In genomic region chr10:86684797-86685178, GRCm38 (mm10) we compare ENCODE assay signal across 8 mouse cellular contexts. TPM values are rescaled to one million over a fixed set of nuclear protein-coding genes. Genes with fewer than 3 reads are reported as not detected.
DNase-seq lines count a peak whose midpoint lies in the region; ATAC-seq and TF ChIP-seq lines count a peak whose summit lies in the region.
"Not testable (repeated sequence)": the region's sequence is repeated elsewhere in the genome, so short reads cannot be mapped to it uniquely, and the experiment has no call there.

No protein-coding gene starts in this region.

- not testable (repeated sequence) for TF ChIP-seq RAD21 in CH12.LX (IDR thresholded peaks at IDR 0.05; ENCODE audit: low read depth, low read length)

- H3K4me2 ChIP-seq in CH12.LX (ENCODE audit: insufficient read depth, low read depth, poor library complexity, severe bottlenecking) = peak overlapping the region; percentile 14; the same call in 1 of the 2 replicates
- H3K4me2 ChIP-seq in forebrain, embryonic 16.5 days (ENCODE audit: low read length) = peak overlapping the region; percentile 60
- H3K4me2 ChIP-seq in hindbrain, embryonic 11.5 days (replicated peaks; ENCODE audit: low read depth, low read length) = peak overlapping the region; percentile 23; the same call in 1 of the 2 replicates
- peak overlapping the region; percentile 82 for H3K4me2 ChIP-seq in kidney, embryonic 15.5 days
- H3K4me2 ChIP-seq in liver, embryonic 13.5 days = peak overlapping the region; percentile 84
- peak overlapping the region; percentile 74 for H3K4me2 ChIP-seq in midbrain, embryonic 12.5 days (replicated peaks)

- not testable (repeated sequence) for H3K27ac ChIP-seq in CH12.LX (ENCODE audit: insufficient read depth, low read depth); forebrain, embryonic 16.5 days (ENCODE audit: low read length); hindbrain, embryonic 11.5 days (ENCODE audit: low read depth, low read length); liver, embryonic 13.5 days; small intestine, adult 2 months (ENCODE audit: insufficient read depth, low read depth, low read length)
- peak overlapping the region; percentile 84 for H3K27ac ChIP-seq in kidney, embryonic 15.5 days
- H3K27ac ChIP-seq in midbrain, embryonic 12.5 days (replicated peaks) = 0 out of 2 replicates have a peak overlapping the region, but pooled peaks have one; percentile 71

- TF ChIP-seq POLR2A in CH12.LX (IDR thresholded peaks at IDR 0.05; ENCODE audit: low read depth, low read length); small intestine, adult 2 months (IDR thresholded peaks at IDR 0.05; ENCODE audit: low read depth, low read length): not testable (repeated sequence)

- dilution Hi-C loops in CH12.LX (cut with MboI; ENCODE audit: extremely low pct_ligation_motif_present, extremely low pct_unique_long_range_greater_than_20kb, low sequenced_read_pairs) = not testable (repeated sequence)

- not testable (repeated sequence) for H3K4me3 ChIP-seq in CH12.LX (replicated peaks in 1 of 3; ENCODE audit: low read depth in 2 of 3, low read length in 2 of 3, poor library complexity in 1 of 3)
- H3K4me3 ChIP-seq in forebrain, embryonic 16.5 days (replicated peaks; ENCODE audit: low read length) = peak overlapping the region; percentile 72
- peak overlapping the region; percentile 49 for H3K4me3 ChIP-seq in hindbrain, embryonic 11.5 days (ENCODE audit: low read depth, low read length)
- H3K4me3 ChIP-seq in kidney, embryonic 15.5 days (replicated peaks) = peak overlapping the region; percentile 72
- H3K4me3 ChIP-seq in liver, embryonic 13.5 days (replicated peaks) = peak overlapping the region; percentile 77
- H3K4me3 ChIP-seq in midbrain, embryonic 12.5 days = peak overlapping the region; percentile 71
- H3K4me3 ChIP-seq in small intestine, adult 2 months (ENCODE audit: low read depth, low read length) = peak overlapping the region; percentile 98

- 25% methylated on average over 2 of the region's 2 CpGs for WGBS in forebrain, embryonic 16.5 days
- WGBS in hindbrain, embryonic 11.5 days = 31% methylated on average over 2 of the region's 2 CpGs
- 31% methylated on average over 2 of the region's 2 CpGs for WGBS in kidney, embryonic 15.5 days
- 25% methylated on average over 2 of the region's 2 CpGs for whole genome bisulfite sequencing in liver, embryonic 13.5 days (ENCODE audit: insufficient replicate concordance)
- WGBS in midbrain, embryonic 12.5 days = 36% methylated on average over 2 of the region's 2 CpGs
- WGBS in small intestine, adult 2 months = 24% methylated on average over 2 of the region's 2 CpGs

- not testable (repeated sequence) for H3K27me3 ChIP-seq in CH12.LX (replicated peaks); forebrain, embryonic 16.5 days (replicated peaks; ENCODE audit: control insufficient read depth, insufficient read depth, low read length); hindbrain, embryonic 11.5 days (ENCODE audit: control insufficient read depth, insufficient read depth, low read length); kidney, embryonic 15.5 days; liver, embryonic 13.5 days; midbrain, embryonic 12.5 days; small intestine, adult 2 months (ENCODE audit: control insufficient read depth, insufficient read depth, low read length)

- DNase-seq in CH12.LX (ENCODE audit: extremely low read depth); hindbrain, embryonic 11.5 days (ENCODE audit: low spot score); liver, embryonic 13.5 days: not testable (repeated sequence)
- DNase-seq in embryo, embryonic 9.5 days (ENCODE audit: extremely low spot score) = peak; percentile 22

- peaks cover 0 to 11% of the 10 kb centered on the region in 2 experiments; a peak in 1 of 4 replicates for H3K4me1 ChIP-seq in CH12.LX (ENCODE audit: control insufficient read depth in 1 of 2, insufficient read depth in 2 of 2)
- not testable (repeated sequence) for H3K4me1 ChIP-seq in forebrain, embryonic 16.5 days (replicated peaks; ENCODE audit: control insufficient read depth, insufficient read depth, low read length); hindbrain, embryonic 11.5 days (replicated peaks; ENCODE audit: control insufficient read depth, insufficient read depth, low read length); kidney, embryonic 15.5 days; liver, embryonic 13.5 days (replicated peaks); midbrain, embryonic 12.5 days; small intestine, adult 2 months (ENCODE audit: control insufficient read depth, insufficient read depth, insufficient read length, low read length)

- not testable (repeated sequence) for H3K9me3 ChIP-seq in CH12.LX (replicated peaks; ENCODE audit: low read length); forebrain, embryonic 16.5 days (ENCODE audit: control insufficient read depth, low read length); hindbrain, embryonic 11.5 days (ENCODE audit: control insufficient read depth, low read length); kidney, embryonic 15.5 days (replicated peaks); liver, embryonic 13.5 days (replicated peaks); midbrain, embryonic 12.5 days

- peak; percentile 49 for ATAC-seq in forebrain, embryonic 16.5 days
- peak; percentile 55 for ATAC-seq in hindbrain, embryonic 11.5 days (ENCODE audit: low FRiP score)
- peak; percentile 43; the same call in 1 of the 2 replicates for ATAC-seq in kidney, embryonic 15.5 days (replicated peaks; ENCODE audit: low FRiP score)
- peak; percentile 3; the same call in 1 of the 2 replicates for ATAC-seq in liver, embryonic 13.5 days (ENCODE audit: low read depth)
- peak; percentile 60 for ATAC-seq in midbrain, embryonic 12.5 days (ENCODE audit: low FRiP score, low read depth)

- not testable (repeated sequence) for TF ChIP-seq EP300 in CH12.LX (IDR thresholded peaks at IDR 0.05; ENCODE audit: low read length)

- not testable (repeated sequence) for TF ChIP-seq CTCF in CH12.LX (conservative IDR thresholded peaks at IDR 0.05 in 1 of 2, IDR thresholded peaks at IDR 0.05 in 1 of 2; ENCODE audit: low read depth in 2 of 2, low read length in 2 of 2); small intestine, adult 2 months (IDR thresholded peaks at IDR 0.05; ENCODE audit: extremely low read depth, insufficient read length, insufficient replicate concordance, low read depth, low read length)

- not testable (repeated sequence) for H3K79me2 ChIP-seq in CH12.LX (replicated peaks; ENCODE audit: control insufficient read depth, extremely low read depth, insufficient read depth, poor library complexity, severe bottlenecking)

- not testable (repeated sequence) for H3K9ac ChIP-seq in CH12.LX (ENCODE audit: insufficient read depth, low read depth); forebrain, embryonic 16.5 days (replicated peaks; ENCODE audit: low read depth, low read length); kidney, embryonic 15.5 days; liver, embryonic 13.5 days; midbrain, embryonic 12.5 days (replicated peaks)
- peak overlapping the region; percentile 86; the same call in 1 of the 2 replicates for H3K9ac ChIP-seq in hindbrain, embryonic 11.5 days (ENCODE audit: low read depth, low read length)

- in situ Hi-C loops in CH12.LX (cut with MboI; ENCODE audit: low pct_ligation_motif_present, low pct_unique_long_range_greater_than_20kb, low sequenced_read_pairs) = not testable (repeated sequence)

- not testable (repeated sequence) for H3K36me3 ChIP-seq in CH12.LX (replicated peaks in 1 of 2; ENCODE audit: control insufficient read depth in 1 of 2, insufficient read depth in 1 of 2, low read length in 1 of 2); forebrain, embryonic 16.5 days (ENCODE audit: control insufficient read depth, insufficient read depth); hindbrain, embryonic 11.5 days (ENCODE audit: control insufficient read depth, insufficient read depth, low read length); kidney, embryonic 15.5 days; liver, embryonic 13.5 days; midbrain, embryonic 12.5 days; small intestine, adult 2 months (ENCODE audit: control insufficient read depth, insufficient read depth, low read length)

RNA-seq across cellular contexts. Expression of gene Hsp90b1, which starts 20.5 kb away (rescaled TPM):
- total RNA-seq in CH12.LX (2012; rRNA removed) (635 and 991 TPM in 2 replicates), CH12.LX (2014; rRNA removed) (799 and 863 TPM in 2 replicates)
- polyA plus RNA-seq in CH12.LX (2012; ENCODE audit: insufficient read length, low read depth) = 1,137 and 1,160 TPM in 2 replicates
- polyA plus RNA-seq in forebrain, embryonic 16.5 days (2015; fragmentation: Nextera tagmentation; extraction: Ambion mirVana) = 279 and 302 TPM in 2 replicates
- polyA plus RNA-seq in hindbrain, embryonic 11.5 days (2014; fragmentation: Nextera tagmentation; extraction: Ambion mirVana) = 522 and 547 TPM in 2 replicates
- polyA plus RNA-seq in kidney, embryonic 15.5 days (2015; fragmentation: Nextera tagmentation; extraction: Ambion mirVana) = 733 and 775 TPM in 2 replicates
- polyA plus RNA-seq in liver, embryonic 13.5 days (2015; fragmentation: Nextera tagmentation; extraction: Ambion mirVana) = 327 and 424 TPM in 2 replicates
- 452 and 458 TPM in 2 replicates for polyA plus RNA-seq in midbrain, embryonic 12.5 days (2016; fragmentation: Nextera tagmentation; extraction: Ambion mirVana)
- 9.1 and 15.1 TPM in 2 replicates for polyA plus RNA-seq in small intestine, adult 2 months (2012; rRNA removed)

RNA-seq across cellular contexts. Expression of gene Ttc41, which starts 20.8 kb away (rescaled TPM):
- 4.0 and 4.4 TPM in 2 replicates for total RNA-seq in CH12.LX (2012; rRNA removed)
- total RNA-seq in CH12.LX (2014; rRNA removed) = 3.6 and 4.2 TPM in 2 replicates
- 3.3 and 3.6 TPM in 2 replicates for polyA plus RNA-seq in CH12.LX (2012; ENCODE audit: insufficient read length, low read depth)
- 1.1 and 1.6 TPM in 2 replicates for polyA plus RNA-seq in forebrain, embryonic 16.5 days (2015; fragmentation: Nextera tagmentation; extraction: Ambion mirVana)
- polyA plus RNA-seq in hindbrain, embryonic 11.5 days (2014; fragmentation: Nextera tagmentation; extraction: Ambion mirVana) = 1.1 and 2.0 TPM in 2 replicates
- 1.4 and 1.6 TPM in 2 replicates for polyA plus RNA-seq in kidney, embryonic 15.5 days (2015; fragmentation: Nextera tagmentation; extraction: Ambion mirVana)
- 0.28 and 0.69 TPM in 2 replicates for polyA plus RNA-seq in liver, embryonic 13.5 days (2015; fragmentation: Nextera tagmentation; extraction: Ambion mirVana)
- 3.0 and 3.5 TPM in 2 replicates for polyA plus RNA-seq in midbrain, embryonic 12.5 days (2016; fragmentation: Nextera tagmentation; extraction: Ambion mirVana)
- 0.32 and 0.47 TPM in 2 replicates for polyA plus RNA-seq in small intestine, adult 2 months (2012; rRNA removed)

Comparison
In these comparisons a context has a peak if more than half of its experiments do, and no peak if none do; other contexts are left out.
1. H3K4me2 ChIP-seq: peak in every context shown above with its lines; median percentile 84 in liver, embryonic 13.5 days; 82 in kidney, embryonic 15.5 days; 74 in midbrain, embryonic 12.5 days; 60 in forebrain, embryonic 16.5 days; 23 in hindbrain, embryonic 11.5 days; 14 in CH12.LX.
2. ATAC-seq: peak in every context shown above with its lines; median percentile 60 in midbrain, embryonic 12.5 days; 55 in hindbrain, embryonic 11.5 days; 49 in forebrain, embryonic 16.5 days; 43 in kidney, embryonic 15.5 days; 3 in liver, embryonic 13.5 days.
3. RNA of gene Hsp90b1, which starts 20.5 kb away (polyA plus RNA-seq): 1,137 to 1,160 TPM in CH12.LX, 733 to 775 TPM in kidney, embryonic 15.5 days, 522 to 547 TPM in hindbrain, embryonic 11.5 days, 452 to 458 TPM in midbrain, embryonic 12.5 days, 327 to 424 TPM in liver, embryonic 13.5 days and 279 to 302 TPM in forebrain, embryonic 16.5 days; 9.1 to 15.1 TPM in small intestine, adult 2 months; every median in the first group is over 10 times any median in the second.